Mouse (Mus musculus) hindbrain, postnatal 0 days (tissue): ENCODE data around the gene Gga2. TPM values are rescaled to one million over a fixed set of nuclear protein-coding genes. Genes with fewer than 3 reads are reported as not detected.

Source experiments
- ATAC-seq: fragments of 200-750 bp; cut with Nextera tagmentation; 2 replicates; pipeline ENCODE4 v1.8.0; 2017; ENCODE audit warnings: mild to moderate bottlenecking, moderate TSS enrichment, moderate library complexity
- DNase-seq: peaks from one replicate; pipeline ENCODE4 v3.0.0-alpha.2; 2015; ENCODE audit warnings: low spot score
- H3K27ac ChIP-seq: fragments of 300-500 bp; sonication (generic); 2 replicates; pipeline ENCODE4 v1.5.1; 2014; ENCODE audit warnings: mild to moderate bottlenecking
- H3K27me3 ChIP-seq: fragments of 300-500 bp; sonication (generic); 2 replicates; pipeline ENCODE4 v1.6.1; 2014; ENCODE audit warnings: low read length, mixed read lengths; ENCODE audit not compliant: insufficient read depth
- H3K36me3 ChIP-seq: fragments of 300-500 bp; sonication (generic); 2 replicates; pipeline ENCODE4 v1.6.1; 2014; ENCODE audit warnings: low read length, mixed read lengths; ENCODE audit not compliant: insufficient read depth
- H3K4me1 ChIP-seq: fragments of 300-500 bp; sonication (generic); 2 replicates; pipeline ENCODE4 v1.6.1; 2014; ENCODE audit warnings: antibody characterized with exemption, low read length, mixed read lengths; ENCODE audit not compliant: insufficient read depth
- H3K4me2 ChIP-seq: fragments of 300-500 bp; sonication (generic); 2 replicates; pipeline ENCODE4 v1.6.1; 2014; ENCODE audit warnings: low read depth, mild to moderate bottlenecking, low read length, moderate library complexity, mixed read lengths
- H3K4me3 ChIP-seq: fragments of 300-500 bp; sonication (generic); 2 replicates; pipeline ENCODE4 v1.5.1; 2014; ENCODE audit warnings: low read length
- H3K9ac ChIP-seq: fragments of 300-500 bp; sonication (generic); replicated peaks from 2 replicates; pipeline ENCODE4 v1.6.1; 2014; ENCODE audit warnings: mild to moderate bottlenecking, low read length, moderate library complexity, mixed read lengths
- H3K9me3 ChIP-seq: fragments of 300-500 bp; sonication (generic); 2 replicates; pipeline ENCODE4 v1.6.1; 2016; ENCODE audit warnings: low read length, mixed read lengths
- CTCF ChIP-seq: IDR thresholded peaks from 2 replicates; pipeline ENCODE4 v1.5.1; 2016; ENCODE audit warnings: antibody characterized with exemption, control low read depth, low read depth
- WGBS: fragments of 180-500 bp; shearing (Covaris S2); extraction: QIAGEN DNeasy Blood & Tissue Kit; methylation state at CpG from one replicate; pipeline ENCODE4 v1.1.7; 2014; 5-methylcytosine and 5-hydroxymethylcytosine counted together
- polyA plus RNA-seq: library from polyadenylated mRNA; unstranded; fragments of >200 nt; fragmentation: Nextera tagmentation; extraction: Ambion mirVana; gene quantifications from 2 replicates; pipeline ENCODE4 v1.2.1, GENCODE M21; 2015
- total RNA-seq: library from RNA; depleted of rRNA; stranded (reverse); fragments of >200 nt; gene quantifications from 2 replicates; pipeline ENCODE4 v1.2.3, GENCODE M21; 2014

The Gga2 gene
- total and polyA plus RNA-seq, 2 experiments from 2014 or later: 21.5 to 24.3 TPM

DNA sequence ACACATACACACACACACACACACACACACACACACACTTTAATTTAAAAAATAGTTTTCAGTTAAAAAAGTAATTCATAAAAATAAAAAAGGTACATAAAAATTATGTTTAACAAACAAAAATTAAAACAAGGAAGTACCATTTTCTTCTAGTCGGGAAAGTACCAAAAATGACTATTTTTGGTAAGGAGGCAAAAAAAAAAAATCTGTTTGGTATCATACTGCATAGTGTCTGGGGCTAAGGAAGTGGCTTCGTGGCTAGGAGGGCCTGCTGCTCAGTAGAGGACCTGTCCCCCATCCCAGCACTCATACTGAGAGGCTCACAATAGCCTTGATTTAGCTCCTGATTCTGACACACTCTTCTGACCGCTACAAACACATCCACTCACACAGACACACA, 49.3 kb downstream of the Gga2 start:
- Histone ChIP-seq H3K9me3 (no peaks in the 10 kb centered on the region), H3K27me3 (no peaks in the 10 kb centered on the region), H3K4me3 (no peak overlapping the region), H3K9ac (no peak overlapping the region), H3K36me3 (peaks cover 21% of the 10 kb centered on the region; the same call in 1 of the 2 replicates), H3K4me2 (no peak overlapping the region), H3K4me1 (no peaks in the 10 kb centered on the region), H3K27ac (no peak overlapping the region)
- TF ChIP-seq CTCF: no peak
- DNase-seq (no peak), ATAC-seq (no peak)
- WGBS: 92% methylated on average over 3 of the region's 3 CpGs

DNA sequence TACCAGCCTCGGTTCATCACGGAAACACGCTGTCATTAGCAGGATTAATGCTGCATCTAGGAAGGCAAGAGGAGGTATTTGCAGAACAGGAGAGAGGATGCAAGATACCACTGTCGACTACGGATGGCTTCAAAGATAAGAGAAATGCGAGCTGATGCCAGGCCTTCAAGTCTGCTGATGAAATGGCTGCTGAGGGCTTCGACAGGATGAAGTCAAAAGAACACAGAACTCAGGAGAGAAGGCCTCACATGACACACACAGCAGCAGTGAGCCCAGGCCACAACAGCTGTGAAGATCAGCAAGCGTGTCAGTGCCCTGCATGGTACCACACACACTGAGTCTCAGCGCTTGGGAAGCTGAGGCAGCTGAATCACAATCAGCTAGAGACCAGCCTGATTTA, 50.8 kb downstream of the Gga2 start:
- H3K9me3 ChIP-seq: no peaks in the 10 kb centered on the region
- H3K4me2 ChIP-seq: no peak overlapping the region
- ATAC-seq (no peak), DNase-seq (no peak)
- H3K36me3 ChIP-seq: peaks cover 21% of the 10 kb centered on the region; the same call in 1 of the 2 replicates
- WGBS: 89% methylated on average over 9 of the region's 9 CpGs
- H3K9ac ChIP-seq: no peak overlapping the region
- H3K27ac ChIP-seq: no peak overlapping the region
- no peak for TF ChIP-seq CTCF
- H3K4me3 ChIP-seq: no peak overlapping the region
- no peaks in the 10 kb centered on the region for H3K4me1 ChIP-seq
- H3K27me3 ChIP-seq: no peaks in the 10 kb centered on the region

DNA sequence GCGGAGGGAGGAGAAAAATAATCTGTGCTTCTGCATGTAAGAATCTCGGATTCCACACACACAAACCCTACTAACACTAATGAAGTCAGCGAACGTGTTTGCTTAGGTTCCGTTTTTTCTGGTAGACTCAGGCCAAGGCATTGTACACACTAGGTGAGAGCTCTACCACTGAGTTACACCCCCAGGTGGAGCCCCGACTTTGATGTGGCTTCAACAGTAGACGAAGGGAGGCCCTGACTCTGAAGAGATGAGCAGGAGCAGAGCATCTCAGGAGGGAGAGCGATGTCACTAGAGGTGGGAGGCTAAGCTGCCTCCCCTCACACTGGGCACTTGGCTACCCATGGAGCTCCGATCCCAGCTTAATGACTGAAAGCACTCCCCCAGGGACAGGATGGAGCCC, 52.2 kb downstream of the Gga2 start:
- DNase-seq: no peak
- H3K4me1 ChIP-seq: no peaks in the 10 kb centered on the region
- TF ChIP-seq CTCF: no peak
- no peak for ATAC-seq
- WGBS: 93% methylated on average over 9 of the region's 9 CpGs
- no peak overlapping the region for H3K9ac ChIP-seq
- H3K27me3 ChIP-seq: no peaks in the 10 kb centered on the region
- no peaks in the 10 kb centered on the region for H3K9me3 ChIP-seq
- no peak overlapping the region for H3K4me3 ChIP-seq
- H3K4me2 ChIP-seq: no peak overlapping the region
- no peak overlapping the region for H3K27ac ChIP-seq
- H3K36me3 ChIP-seq: peaks cover 21% of the 10 kb centered on the region; the same call in 1 of the 2 replicates

- 90% methylated on average over 8 of the region's 8 CpGs for WGBS
- no peak for ATAC-seq
- no peak for DNase-seq
- Histone ChIP-seq H3K9me3 (no peaks in the 10 kb centered on the region), H3K36me3 (peaks cover 21% of the 10 kb centered on the region; the same call in 1 of the 2 replicates), H3K27ac (no peak overlapping the region), H3K9ac (no peak overlapping the region), H3K27me3 (no peaks in the 10 kb centered on the region), H3K4me2 (no peak overlapping the region), H3K4me1 (no peaks in the 10 kb centered on the region), H3K4me3 (no peak overlapping the region)
- no peak for TF ChIP-seq CTCF
These were observed 52.8 kb downstream of the Gga2 start for GRCm38 (mm10) chr7:121968242-121968641.

- TF ChIP-seq CTCF: no peak
- no peak overlapping the region for H3K4me3 ChIP-seq
- H3K27me3 ChIP-seq: no peaks in the 10 kb centered on the region
- no peak overlapping the region for H3K4me2 ChIP-seq
- DNase-seq (no peak), ATAC-seq (no peak)
- H3K27ac ChIP-seq: no peak overlapping the region
- 92% methylated on average over 7 of the region's 7 CpGs for WGBS
- no peaks in the 10 kb centered on the region for H3K4me1 ChIP-seq
- H3K9me3 ChIP-seq: no peaks in the 10 kb centered on the region
- H3K36me3 ChIP-seq: peaks cover 28% of the 10 kb centered on the region; the same call in 1 of the 2 replicates
- no peak overlapping the region for H3K9ac ChIP-seq
These were observed 54.9 kb downstream of the Gga2 start for GRCm38 (mm10) chr7:121966169-121966568.

DNA sequence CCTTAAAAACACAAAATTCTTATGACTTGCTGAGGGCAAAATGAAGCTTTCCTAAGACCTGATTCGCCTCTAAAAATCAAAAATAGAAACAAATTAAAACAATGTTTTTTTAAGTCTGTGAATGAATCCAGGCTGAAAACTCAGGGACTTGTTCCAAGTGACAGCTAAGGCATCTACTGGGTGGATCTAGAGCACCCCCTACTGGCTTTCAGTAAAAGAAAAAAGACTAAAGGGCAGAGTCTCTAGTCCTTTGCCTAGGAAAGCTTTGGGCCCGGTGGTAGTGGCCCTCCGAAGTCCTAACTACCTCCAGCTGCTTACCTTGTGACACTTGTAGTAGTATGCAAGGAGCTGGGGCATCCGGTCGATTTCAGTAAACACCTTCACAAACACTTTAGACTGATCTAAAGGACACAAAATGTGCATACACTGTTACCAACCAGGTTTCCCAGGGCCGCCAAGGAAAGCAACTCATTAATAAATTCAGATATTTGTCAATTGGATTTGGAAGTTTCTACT, 57.1 kb downstream of the Gga2 start:
- WGBS: 70% methylated on average over 6 of the region's 6 CpGs
- H3K4me2 ChIP-seq: no peak overlapping the region
- H3K36me3 ChIP-seq: peaks cover 17% of the 10 kb centered on the region; the same call in 1 of the 2 replicates

GRCm38 (mm10) chr7:121962571-121962959, 58.5 kb downstream of the Gga2 start:
- no peak overlapping the region for H3K27ac ChIP-seq
- H3K4me1 ChIP-seq: no peaks in the 10 kb centered on the region
- DNase-seq (no peak), ATAC-seq (no peak)
- no peak overlapping the region for H3K9ac ChIP-seq
- H3K27me3 ChIP-seq: no peaks in the 10 kb centered on the region
- H3K36me3 ChIP-seq: peaks cover 12% of the 10 kb centered on the region; the same call in 1 of the 2 replicates
- H3K4me3 ChIP-seq: no peak overlapping the region
- no peak overlapping the region for H3K4me2 ChIP-seq
- 87% methylated on average over 3 of the region's 3 CpGs for WGBS
- TF ChIP-seq CTCF: no peak
- H3K9me3 ChIP-seq: no peaks in the 10 kb centered on the region

More for the DNA sequence above, 57.1 kb downstream of the Gga2 start:
- H3K9me3 ChIP-seq: no peaks in the 10 kb centered on the region
- ATAC-seq (peak; percentile 63; the same call in 1 of the 2 replicates), DNase-seq (peak; percentile 82)
- no peak overlapping the region for H3K27ac ChIP-seq
- no peak overlapping the region for H3K9ac ChIP-seq
- H3K4me1 ChIP-seq: no peaks in the 10 kb centered on the region
- peak; percentile 80 for TF ChIP-seq CTCF
- no peak overlapping the region for H3K4me3 ChIP-seq
- no peaks in the 10 kb centered on the region for H3K27me3 ChIP-seq
